Mouse (Mus musculus) liver, embryonic 12.5 days (tissue): ENCODE measurements at regions not wholly inside any gene's neighbourhood (a gene's known extent, or its start where the extent isn't known, plus 50 kb on each side); places are given as distances from the start of the nearest gene placed in this dataset. TPM values are rescaled to one million over a fixed set of nuclear protein-coding genes. Genes with fewer than 3 reads are reported as not detected.

Source experiments
- ATAC-seq: fragments of 200-750 bp; cut with Nextera tagmentation; 2 replicates; pipeline ENCODE4 v1.8.0; 2017; ENCODE audit warnings: moderate number of reproducible peaks, mild to moderate bottlenecking, moderate library complexity
- H3K27ac ChIP-seq: fragments of 300-500 bp; sonication (generic); 2 replicates; pipeline ENCODE4 v1.5.1; 2016; ENCODE audit warnings: mild to moderate bottlenecking
- H3K27me3 ChIP-seq: fragments of 300-500 bp; sonication (generic); replicated peaks from 2 replicates; pipeline ENCODE4 v1.6.1; 2016; ENCODE audit warnings: mild to moderate bottlenecking, moderate library complexity
- H3K36me3 ChIP-seq: fragments of 300-500 bp; sonication (generic); 2 replicates; pipeline ENCODE4 v1.6.1; 2016; ENCODE audit warnings: mild to moderate bottlenecking, moderate library complexity
- H3K4me1 ChIP-seq: fragments of 300-500 bp; sonication (generic); 2 replicates; pipeline ENCODE4 v1.6.1; 2016
- H3K4me2 ChIP-seq: fragments of 300-500 bp; sonication (generic); 2 replicates; pipeline ENCODE4 v1.6.1; 2016; ENCODE audit warnings: mild to moderate bottlenecking, moderate library complexity
- H3K4me3 ChIP-seq: fragments of 300-500 bp; sonication (generic); 2 replicates; pipeline ENCODE4 v1.5.1; 2016; ENCODE audit warnings: mild to moderate bottlenecking, moderate library complexity
- H3K9ac ChIP-seq: fragments of 300-500 bp; sonication (generic); 2 replicates; pipeline ENCODE4 v1.6.1; 2016; ENCODE audit warnings: mild to moderate bottlenecking, moderate library complexity
- H3K9me3 ChIP-seq: fragments of 300-500 bp; sonication (generic); replicated peaks from 2 replicates; pipeline ENCODE4 v1.6.1; 2016; ENCODE audit warnings: mild to moderate bottlenecking, moderate library complexity
- WGBS: fragments of 180-500 bp; shearing (Covaris S2); methylation state at CpG from one replicate; pipeline ENCODE4 v1.1.7; 2016; ENCODE audit not compliant: insufficient replicate concordance; 5-methylcytosine and 5-hydroxymethylcytosine counted together
- microRNA counts: library from miRNA; unstranded; fragments of <30 nt; microRNA quantifications from one replicate; lab custom pipeline; 2017
- microRNA-seq: library from miRNA; unstranded; fragments of <30 nt; microRNA quantifications from one replicate; pipeline ENCODE4, GENCODE M21; 2017

- no peak overlapping the region for H3K27ac ChIP-seq
- 28% methylated on average over 3 of the region's 3 CpGs for WGBS
- H3K4me2 ChIP-seq, result no peak overlapping the region
- peaks cover 53% of the 10 kb centered on the region for H3K27me3 ChIP-seq
- H3K9ac ChIP-seq, result no peak overlapping the region
- H3K9me3 ChIP-seq, result no peaks in the 10 kb centered on the region
- peaks cover 8% of the 10 kb centered on the region; the same call in 1 of the 2 replicates for H3K4me1 ChIP-seq
- H3K4me3 ChIP-seq, result no peak overlapping the region
- no peaks in the 10 kb centered on the region for H3K36me3 ChIP-seq
- no peak for ATAC-seq
Observed at GRCm38 (mm10) chr2:94236479-94236878, 78.7 kb upstream of the Hsd17b12 start.

- Histone ChIP-seq H3K9ac (no peak overlapping the region), H3K9me3 (no peaks in the 10 kb centered on the region), H3K27me3 (peaks cover 25% of the 10 kb centered on the region), H3K36me3 (no peaks in the 10 kb centered on the region), H3K4me3 (no peak overlapping the region), H3K4me2 (no peak overlapping the region), H3K4me1 (no peaks in the 10 kb centered on the region), H3K27ac (no peak overlapping the region)
- ATAC-seq, result no peak
- 49% methylated on average over 7 of the region's 7 CpGs for WGBS
Observed at GRCm38 (mm10) chr2:94233597-94233996, 75.8 kb upstream of the Hsd17b12 start.

- H3K4me1 ChIP-seq, result no peaks in the 10 kb centered on the region
- H3K9me3 ChIP-seq, result no peaks in the 10 kb centered on the region
- no peaks in the 10 kb centered on the region for H3K36me3 ChIP-seq
- no peak overlapping the region for H3K27ac ChIP-seq
- no peak overlapping the region for H3K9ac ChIP-seq
- WGBS, result 63% methylated on average over 5 of the region's 5 CpGs
- no peaks in the 10 kb centered on the region for H3K27me3 ChIP-seq
- H3K4me2 ChIP-seq, result no peak overlapping the region
- no peak for ATAC-seq
- H3K4me3 ChIP-seq, result no peak overlapping the region
Observed at GRCm38 (mm10) chr2:94219421-94219820, 61.7 kb upstream of the Hsd17b12 start.

GRCm38 (mm10) chr2:94217481-94217880 is 59.7 kb upstream of the Hsd17b12 start:
- no peaks in the 10 kb centered on the region for H3K36me3 ChIP-seq
- no peaks in the 10 kb centered on the region for H3K4me1 ChIP-seq
- H3K27ac ChIP-seq, result no peak overlapping the region
- H3K4me2 ChIP-seq, result no peak overlapping the region
- H3K27me3 ChIP-seq, result no peaks in the 10 kb centered on the region
- WGBS, result 71% methylated on average over 3 of the region's 3 CpGs
- no peaks in the 10 kb centered on the region for H3K9me3 ChIP-seq
- ATAC-seq, result no peak
- H3K9ac ChIP-seq, result no peak overlapping the region
- no peak overlapping the region for H3K4me3 ChIP-seq

GRCm38 (mm10) chr2:94215455-94215854 is 57.7 kb upstream of the Hsd17b12 start:
- H3K4me1 ChIP-seq, result no peaks in the 10 kb centered on the region
- ATAC-seq, result no peak
- H3K9me3 ChIP-seq, result no peaks in the 10 kb centered on the region
- H3K9ac ChIP-seq, result no peak overlapping the region
- 46% methylated on average over 3 of the region's 3 CpGs for WGBS
- H3K4me3 ChIP-seq, result no peak overlapping the region
- no peaks in the 10 kb centered on the region for H3K36me3 ChIP-seq
- no peaks in the 10 kb centered on the region for H3K27me3 ChIP-seq
- no peak overlapping the region for H3K4me2 ChIP-seq
- no peak overlapping the region for H3K27ac ChIP-seq

MicroRNAs encoded in the stretch of these regions (microRNA counts, 519-probe panel; counts per million panel counts)
- 582 counts per million, percentile 70 among the panel's probes with 10 or more counts for microRNA mmu-miR-129-3p (lab: Ali Mortazavi, UCI)
- 582 counts per million, percentile 70 among the panel's probes with 10 or more counts for microRNA mmu-miR-129-5p (lab: Ali Mortazavi, UCI)

Small RNAs in the stretch of these regions (microRNA-seq; reads per million reads assigned to microRNA genes)
- gene Mir129-2, result not detected
- gene Mir129b, result not detected
